Mouse (Mus musculus) brain, embryonic 14.5 days (tissue): ENCODE measurements around the gene Prr18.

Experiments
- CTCF ChIP-seq: fragments of 200-500 bp; IDR thresholded peaks from 2 replicates; pipeline ENCODE4 v1.5.1; 2012; ENCODE audit warnings: inconsistent platforms, mild to moderate bottlenecking, moderate library complexity, borderline replicate concordance; ENCODE audit not compliant: insufficient read depth, insufficient read length; ENCODE audit errors: extremely low read depth
- POLR2A ChIP-seq: fragments of 200-500 bp; IDR thresholded peaks from 2 replicates; pipeline ENCODE4 v1.6.1; 2012; ENCODE audit warnings: mild to moderate bottlenecking, inconsistent platforms, borderline replicate concordance; ENCODE audit not compliant: poor library complexity, insufficient read depth, insufficient read length, severe bottlenecking; ENCODE audit errors: extremely low read depth

DNA sequence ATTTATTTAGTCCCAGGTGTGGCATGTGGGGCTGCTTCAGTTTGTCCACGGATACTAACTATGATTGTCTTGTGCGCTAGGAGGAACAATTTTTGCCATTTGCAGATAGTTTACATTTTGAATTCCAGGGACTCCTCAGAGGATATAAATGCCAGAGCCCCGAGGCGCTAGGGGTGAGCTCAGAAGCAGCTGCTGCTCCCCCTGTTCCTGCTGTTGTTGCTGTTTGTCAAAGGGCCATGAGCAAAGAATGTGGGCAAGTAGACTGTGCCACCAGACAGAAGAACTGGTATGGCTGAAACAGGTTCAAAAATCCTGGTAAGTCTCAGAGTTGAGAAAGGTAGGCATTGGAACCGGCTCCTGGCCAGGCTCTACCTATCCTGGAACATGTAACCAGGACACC is 33.6 kb upstream of the Prr18 start:
- no peak for TF ChIP-seq CTCF
- no peak for TF ChIP-seq POLR2A
